Mouse (Mus musculus) myocyte (in vitro differentiated cells): ENCODE measurements around the gene Entpd1.

Experiments
- CEBPB ChIP-seq: IDR thresholded peaks from 2 replicates; pipeline ENCODE4 v1.6.1; 2011; ENCODE audit warnings: mild to moderate bottlenecking, moderate library complexity; ENCODE audit not compliant: poor library complexity, insufficient read depth, severe bottlenecking
- MYOD1 ChIP-seq, 3 experiments: IDR thresholded peaks; one replicate each; pipeline ENCODE4 v1.6.1; 2011; ENCODE audit warnings: control low read depth in 2 of 3, low read depth in 2 of 3, mild to moderate bottlenecking in 2 of 3, moderate library complexity in 1 of 3; ENCODE audit not compliant: insufficient read length in 2 of 3, control insufficient read depth in 1 of 3
- POLR2A ChIP-seq: IDR thresholded peaks from one replicate; pipeline ENCODE4 v1.6.1; 2011; ENCODE audit warnings: low read depth, mild to moderate bottlenecking, control low read depth, moderate library complexity; ENCODE audit not compliant: insufficient read length
- USF1 ChIP-seq: IDR thresholded peaks from one replicate; pipeline ENCODE4 v1.6.1; 2011; ENCODE audit warnings: low read depth, mild to moderate bottlenecking, control low read depth, moderate library complexity

GRCm38 (mm10) chr19:40728732-40729420 is 116.7 kb downstream of the Entpd1 start:
- no peak for TF ChIP-seq MYOD1 (IDR thresholded peaks at IDR 0.05; ENCODE audit: control insufficient read depth in 1 of 3, insufficient read length in 2 of 3, low read depth in 2 of 3)
- TF ChIP-seq POLR2A: no peak
- no peak for TF ChIP-seq CEBPB
- no peak for TF ChIP-seq USF1
